Mouse (Mus musculus) urinary bladder, postnatal 10 days (tissue): ENCODE measurements around the gene Gm21663.
"Not testable (repeated sequence)": the region's sequence is repeated elsewhere in the genome, so short reads cannot be mapped to it uniquely, and the experiment has no call there.

Experiments
- DNase-seq: peaks from one replicate; pipeline ENCODE4 v3.0.0; 2022; ENCODE audit warnings: low spot score

Gm21663 gene

GRCm38 (mm10) chr5:25942281-25942680 lies at the start of gene Gm21663:
Gene Gm21663, minus strand, starts transcription at chr5:25942381.
- DNase-seq = not testable (repeated sequence)

GRCm38 (mm10) chr5:25988550-25988949 lies 46.4 kb upstream of the Gm21663 start, which contains the start of gene Gm21698:
Gene Gm21698, minus strand, starts transcription at chr5:25988650.
- not testable (repeated sequence) for DNase-seq

- DNase-seq = not testable (repeated sequence)
These were observed 30.4 kb upstream of the Gm21663 start, which contains the start of gene Gm21680 for GRCm38 (mm10) chr5:25972563-25972962. Gene Gm21680, minus strand, starts transcription at chr5:25972663.

GRCm38 (mm10) chr5:25957050-25957449 lies 14.9 kb upstream of the Gm21663 start:
- not testable (repeated sequence) for DNase-seq

- DNase-seq = not testable (repeated sequence)
These were observed 14.4 kb upstream of the Gm21663 start for GRCm38 (mm10) chr5:25956611-25957010.

- not testable (repeated sequence) for DNase-seq
These were observed 12.1 kb upstream of the Gm21663 start, which contains the start of gene Gm21671 for GRCm38 (mm10) chr5:25954317-25954716. Gene Gm21671, minus strand, starts transcription at chr5:25954417.

GRCm38 (mm10) chr5:25945391-25945790 lies 3.2 kb upstream of the Gm21663 start:
- DNase-seq = not testable (repeated sequence)

GRCm38 (mm10) chr5:25891321-25891720 lies 50.9 kb downstream of the Gm21663 start:
- no peak for DNase-seq

GRCm38 (mm10) chr5:25889746-25890382 lies 52.3 kb downstream of the Gm21663 start:
- no peak for DNase-seq

- no peak for DNase-seq
These were observed 55.5 kb downstream of the Gm21663 start for GRCm38 (mm10) chr5:25886708-25887107.
